Mouse (Mus musculus) cerebellum, postnatal 36 days (tissue): ENCODE data around the gene Olfr985.

ENCODE experiments used
- DNase-seq, 2 experiments: peaks; one replicate each; pipeline ENCODE4 v3.0.0; 2021 to 2022; ENCODE audit warnings: mixed read lengths in 2 of 2

Olfr985 gene

GRCm38 (mm10) chr9:40130084-40130483 is at the start of gene Olfr985:
Olfr985 (minus strand) TSS chr9:40130184.
- no peak for DNase-seq

- no peak for DNase-seq
These were observed 47.0 kb upstream of the Olfr985 start for GRCm38 (mm10) chr9:40177017-40177416.

- no peak for DNase-seq
These were observed 36.5 kb upstream of the Olfr985 start for GRCm38 (mm10) chr9:40166446-40166845.

- DNase-seq, result no peak
These were observed 25.2 kb upstream of the Olfr985 start for GRCm38 (mm10) chr9:40155118-40155644.

GRCm38 (mm10) chr9:40141544-40141943 is 11.6 kb upstream of the Olfr985 start:
- no peak for DNase-seq

- no peak for DNase-seq
These were observed 9.5 kb upstream of the Olfr985 start for GRCm38 (mm10) chr9:40139484-40139883.

GRCm38 (mm10) chr9:40136987-40137688 is 7.2 kb upstream of the Olfr985 start:
- no peak for DNase-seq

GRCm38 (mm10) chr9:40130556-40130955 is 572 bp upstream of the Olfr985 start:
- no peak for DNase-seq

GRCm38 (mm10) chr9:40117287-40117659 is 12.7 kb downstream of the Olfr985 start:
- no peak for DNase-seq

GRCm38 (mm10) chr9:40116645-40117286 is 13.2 kb downstream of the Olfr985 start:
- DNase-seq, result no peak

- DNase-seq, result no peak
These were observed 15.9 kb downstream of the Olfr985 start, which contains the start of gene Olfr984 for GRCm38 (mm10) chr9:40114106-40114505. Olfr984 (minus strand) TSS chr9:40114206.

GRCm38 (mm10) chr9:40094769-40095168 is 35.2 kb downstream of the Olfr985 start:
- DNase-seq, result no peak

- DNase-seq, result no peak
These were observed 36.5 kb downstream of the Olfr985 start, which contains the start of gene Olfr983 for GRCm38 (mm10) chr9:40093495-40093894. Olfr983 (minus strand) TSS chr9:40093595.
